Mouse (Mus musculus) ES-E14 (cell line): ENCODE measurements around the gene Atp8a1. TPM values are rescaled to one million over a fixed set of nuclear protein-coding genes. Genes with fewer than 3 reads are reported as not detected.

ENCODE experiments used
- DNase-seq: peaks from one replicate; pipeline ENCODE4 v3.0.0-alpha.2; 2013; ENCODE audit warnings: low read depth, low spot score
- H3K27ac ChIP-seq: 2 replicates; pipeline ENCODE4 v1.5.1; 2012; ENCODE audit warnings: low read depth, mild to moderate bottlenecking, low read length, moderate library complexity, mixed read lengths; ENCODE audit not compliant: poor library complexity, insufficient read depth, severe bottlenecking
- H3K36me3 ChIP-seq: 2 replicates; pipeline ENCODE4 v1.6.1; 2012; ENCODE audit warnings: mild to moderate bottlenecking, low read length, moderate library complexity, mixed read lengths; ENCODE audit not compliant: control insufficient read depth, poor library complexity, insufficient read depth, severe bottlenecking
- H3K4me1 ChIP-seq, 2 experiments: fragments of 150-350 bp in 1 of 2; sonication (generic) in 1 of 2; 2 replicates each; pipeline ENCODE4 v1.6.1; 2012; ENCODE audit warnings: low read length in 2 of 2, mild to moderate bottlenecking in 1 of 2, mixed read lengths in 1 of 2; ENCODE audit not compliant: control insufficient read depth in 2 of 2, insufficient read depth in 2 of 2, poor library complexity in 1 of 2
- H3K4me3 ChIP-seq, 2 experiments: fragments of 150-350 bp in 1 of 2; sonication (generic) in 1 of 2; 2 replicates each; pipeline ENCODE4 v1.5.1; 2012; ENCODE audit warnings: low read length in 2 of 2, low read depth in 1 of 2, mild to moderate bottlenecking in 1 of 2, mixed read lengths in 1 of 2; ENCODE audit not compliant: insufficient read depth in 1 of 2, poor library complexity in 1 of 2, severe bottlenecking in 1 of 2
- H3K9ac ChIP-seq: 2 replicates; pipeline ENCODE4 v1.6.1; 2012; ENCODE audit warnings: low read depth, mild to moderate bottlenecking, low read length, mixed read lengths; ENCODE audit not compliant: poor library complexity, insufficient read depth, severe bottlenecking
- H3K9me3 ChIP-seq: fragments of 150-350 bp; sonication (generic); 2 replicates; pipeline ENCODE4 v1.6.1; 2012; ENCODE audit warnings: low read depth, mild to moderate bottlenecking, low read length; ENCODE audit not compliant: control insufficient read depth, insufficient read depth
- CHD2 ChIP-seq: IDR thresholded peaks from 2 replicates; pipeline ENCODE4 v1.6.1; 2014; ENCODE audit warnings: mild to moderate bottlenecking, low read depth, low read length, inconsistent platforms
- HCFC1 ChIP-seq: IDR thresholded peaks from 2 replicates; pipeline ENCODE4 v1.6.1; 2012; ENCODE audit warnings: low read length, inconsistent platforms, borderline replicate concordance; ENCODE audit not compliant: insufficient read depth
- MAFK ChIP-seq: IDR thresholded peaks from 2 replicates; pipeline ENCODE4 v1.6.1; 2014; ENCODE audit warnings: mild to moderate bottlenecking, low read depth, low read length, inconsistent platforms; ENCODE audit not compliant: insufficient read depth
- ZC3H11A ChIP-seq: IDR thresholded peaks from 2 replicates; pipeline ENCODE4 v1.6.1; 2012; ENCODE audit warnings: low read depth, mild to moderate bottlenecking, inconsistent platforms, low read length, borderline replicate concordance
- ZNF384 ChIP-seq: IDR thresholded peaks from 2 replicates; pipeline ENCODE4 v1.6.1; 2012; ENCODE audit warnings: low read depth, low read length, inconsistent platforms
- in situ Hi-C, 2 experiments: fragments of 600-800 bp; cut with MboI; formaldehyde crosslinking; loops; one replicate each; pipeline ENCODE4 v1.15.1; 2025; ENCODE audit warnings: low sequenced_read_pairs in 2 of 2, inconsistent platforms in 1 of 2; ENCODE audit not compliant: unreplicated experiment in 2 of 2
- total RNA-seq: library from RNA; depleted of rRNA; stranded (reverse); fragments of 300-350 nt; gene quantifications from 2 replicates; pipeline ENCODE4 v1.2.3, GENCODE M21; 2012

The Atp8a1 gene
- total RNA-seq, 1 experiment, result 13.7 TPM

GRCm38 (mm10) chr5:67643537-67644255 is 203.5 kb downstream of the Atp8a1 start:
- Histone ChIP-seq H3K4me1 (peaks cover 0 to 2% of the 10 kb centered on the region in 2 experiments; a peak in 1 of 4 replicates), H3K9me3 (no peaks in the 10 kb centered on the region), H3K27ac (no peak overlapping the region), H3K4me3 (no peak overlapping the region), H3K36me3 (0 out of 2 replicates have a peak, but pooled peaks cover 3% of the 10 kb centered on the region), H3K9ac (no peak overlapping the region)
- no peak for TF ChIP-seq HCFC1
- TF ChIP-seq ZNF384, result no peak
- no peak for TF ChIP-seq MAFK
- TF ChIP-seq ZC3H11A, result no peak
- TF ChIP-seq CHD2, result no peak
- DNase-seq, result no peak
- in situ Hi-C loops, result no loop called here

GRCm38 (mm10) chr5:67641406-67642120 is 205.7 kb downstream of the Atp8a1 start:
- DNase-seq, result no peak
- H3K9ac ChIP-seq, result no peak overlapping the region
- TF ChIP-seq MAFK (no peak), CHD2 (no peak), ZNF384 (no peak), HCFC1 (no peak), ZC3H11A (no peak)
- H3K36me3 ChIP-seq, result 0 out of 2 replicates have a peak, but pooled peaks cover 3% of the 10 kb centered on the region
- no peaks in the 10 kb centered on the region for H3K9me3 ChIP-seq
- no peaks in the 10 kb centered on the region for H3K4me1 ChIP-seq
- in situ Hi-C loops, result no loop called here
- H3K4me3 ChIP-seq, result no peak overlapping the region
- no peak overlapping the region for H3K27ac ChIP-seq

- Histone ChIP-seq H3K4me1 (no peaks in the 10 kb centered on the region), H3K9ac (no peak overlapping the region), H3K27ac (no peak overlapping the region), H3K36me3 (0 out of 2 replicates have a peak, but pooled peaks cover under 1% of the 10 kb centered on the region), H3K9me3 (no peaks in the 10 kb centered on the region), H3K4me3 (no peak overlapping the region)
- in situ Hi-C loops, result no loop called here
- no peak for DNase-seq
- TF ChIP-seq MAFK (no peak), ZC3H11A (no peak), ZNF384 (no peak), HCFC1 (no peak), CHD2 (no peak)
Measured at GRCm38 (mm10) chr5:67640596-67641312, 206.5 kb downstream of the Atp8a1 start.

- TF ChIP-seq HCFC1 (no peak), ZNF384 (no peak), ZC3H11A (no peak), CHD2 (no peak), MAFK (no peak)
- peak overlapping the region; percentile 7 to 33; a peak in 2 of 4 replicates for H3K4me3 ChIP-seq
- H3K9me3 ChIP-seq, result no peaks in the 10 kb centered on the region
- DNase-seq, result no peak
- no peak overlapping the region; the same call in 1 of the 2 replicates for H3K27ac ChIP-seq
- no peaks in the 10 kb centered on the region for H3K36me3 ChIP-seq
- peaks cover 4 to 5% of the 10 kb centered on the region in 2 experiments; a peak in 3 of 4 replicates for H3K4me1 ChIP-seq
- no peak overlapping the region for H3K9ac ChIP-seq
- in situ Hi-C loops, result no loop called here
Measured at GRCm38 (mm10) chr5:67634339-67634738, 212.9 kb downstream of the Atp8a1 start.
